Mouse (Mus musculus) mouse embryonic stem cell (cell line): ENCODE data around the gene Miga2.
"Not testable (repeated sequence)": the region's sequence is repeated elsewhere in the genome, so short reads cannot be mapped to it uniquely, and the experiment has no call there.

Experiments used
- in situ Hi-C, 2 experiments: fragments of 300-500 bp; cut with MboI; formaldehyde crosslinking; loops; 1 replicate in 1 of 2; 3 replicates in 1 of 2; pipeline ENCODE4 v1.14.3; 2019 to 2020; ENCODE audit warnings: low sequenced_read_pairs in 2 of 2, low pct_unique_long_range_greater_than_20kb in 1 of 2, mixed read lengths in 1 of 2; ENCODE audit not compliant: unreplicated experiment in 1 of 2

The Miga2 gene

GRCm38 (mm10) chr2:30414681-30415080 lies 50.6 kb downstream of the Miga2 start:
- in situ Hi-C loops = no loop called here

- in situ Hi-C loops = no loop called here
These were observed 51.3 kb downstream of the Miga2 start, which contains the start of gene Crat for GRCm38 (mm10) chr2:30415157-30415935. Gene Crat (minus strand): TSS chr2:30415813.

- in situ Hi-C loops = no loop called here
These were observed 52.1 kb downstream of the Miga2 start, which contains the start of gene Ptpa for GRCm38 (mm10) chr2:30415936-30416648. Gene Ptpa (plus strand): TSS chr2:30416039.

- in situ Hi-C loops = no loop called here
These were observed 52.6 kb downstream of the Miga2 start for GRCm38 (mm10) chr2:30416649-30416965.

- in situ Hi-C loops = not testable (repeated sequence)
These were observed 53.1 kb downstream of the Miga2 start for GRCm38 (mm10) chr2:30417154-30417553.

GRCm38 (mm10) chr2:30417595-30418165 lies 53.6 kb downstream of the Miga2 start:
- in situ Hi-C loops = no loop called here

- in situ Hi-C loops = no loop called here
These were observed 54.2 kb downstream of the Miga2 start for GRCm38 (mm10) chr2:30418259-30418658.

- in situ Hi-C loops = no loop called here
These were observed 55.1 kb downstream of the Miga2 start for GRCm38 (mm10) chr2:30419112-30419511.

GRCm38 (mm10) chr2:30421432-30421831 lies 57.4 kb downstream of the Miga2 start:
- in situ Hi-C loops = no loop called here

- in situ Hi-C loops = no loop called here
These were observed 65.1 kb downstream of the Miga2 start for GRCm38 (mm10) chr2:30429156-30429555.
